Mouse (Mus musculus) liver, adult 2 months (tissue): ENCODE results near the gene Chst15. TPM values are rescaled to one million over a fixed set of nuclear protein-coding genes. Genes with fewer than 3 reads are reported as not detected.

Experiments used
- DNase-seq: peaks from one replicate; pipeline ENCODE4 v3.0.0-alpha.2; 2011; ENCODE audit warnings: low read depth, low spot score; ENCODE audit errors: extremely low read depth
- H3K27ac ChIP-seq: fragments of 200-500 bp; replicated peaks from 2 replicates; pipeline ENCODE4 v1.5.1; 2012; ENCODE audit warnings: low read depth, mild to moderate bottlenecking, control low read depth, inconsistent platforms, low read length; ENCODE audit not compliant: insufficient read depth
- H3K27me3 ChIP-seq: fragments of 200-500 bp; 2 replicates; pipeline ENCODE4 v1.6.1; 2012; ENCODE audit warnings: mild to moderate bottlenecking, moderate library complexity, low read length, inconsistent platforms; ENCODE audit not compliant: control insufficient read depth, insufficient read depth
- H3K36me3 ChIP-seq: fragments of 200-500 bp; 2 replicates; pipeline ENCODE4 v1.6.1; 2012; ENCODE audit warnings: low read length, inconsistent platforms; ENCODE audit not compliant: control insufficient read depth, insufficient read depth
- H3K4me1 ChIP-seq: fragments of 200-500 bp; 2 replicates; pipeline ENCODE4 v1.6.1; 2011; ENCODE audit warnings: low read length; ENCODE audit not compliant: control insufficient read depth, insufficient read depth
- H3K4me3 ChIP-seq: fragments of 200-500 bp; 2 replicates; pipeline ENCODE4 v1.5.1; 2011; ENCODE audit warnings: low read depth, mild to moderate bottlenecking, control low read depth, low read length, moderate library complexity; ENCODE audit not compliant: insufficient read depth
- H3K79me2 ChIP-seq: fragments of 200-500 bp; 2 replicates; pipeline ENCODE4 v1.6.1; 2012; ENCODE audit warnings: inconsistent platforms, mild to moderate bottlenecking, low read length, moderate library complexity; ENCODE audit not compliant: control insufficient read depth, insufficient read depth
- H3K9ac ChIP-seq: fragments of 200-500 bp; 2 replicates; pipeline ENCODE4 v1.6.1; 2012; ENCODE audit warnings: low read depth, mild to moderate bottlenecking, control low read depth, inconsistent platforms, low read length
- CTCF ChIP-seq: fragments of 200-500 bp; IDR thresholded peaks from 2 replicates; pipeline ENCODE4 v1.5.1; 2011; ENCODE audit warnings: low read depth, low read length, control low read depth
- POLR2A ChIP-seq: fragments of 200-500 bp; IDR thresholded peaks from 2 replicates; pipeline ENCODE4 v1.6.1; 2011; ENCODE audit warnings: low read length, control low read depth; ENCODE audit not compliant: insufficient read depth; ENCODE audit errors: extremely low read depth
- WGBS: fragments of 180-500 bp; shearing (Covaris S2); methylation state at CpG from one replicate; pipeline ENCODE4 v1.1.7; 2018; 5-methylcytosine and 5-hydroxymethylcytosine counted together
- polyA plus RNA-seq: library from polyadenylated mRNA; depleted of rRNA; stranded (reverse); fragments of >200 nt; gene quantifications from 2 replicates; pipeline ENCODE4 v1.2.3, GENCODE M21; 2012
- total RNA-seq: library from RNA; depleted of rRNA; stranded (reverse); fragments of >200 nt; gene quantifications from 2 replicates; pipeline ENCODE4 v1.2.3, GENCODE M21; 2014

Gene Chst15
- total and polyA plus RNA-seq, 2 experiments, result 4.3 to 6.5 TPM

GRCm38 (mm10) chr7:132316101-132317035, 660 bp downstream of the Chst15 start:
- 2% methylated on average over 79 of the region's 79 CpGs for WGBS
- Histone ChIP-seq H3K4me1 (no peaks in the 10 kb centered on the region), H3K9ac (peak overlapping the region; percentile 91), H3K27ac (peak overlapping the region; percentile 89), H3K36me3 (no peaks in the 10 kb centered on the region), H3K4me3 (peak overlapping the region; percentile 85), H3K27me3 (0 out of 2 replicates have a peak, but pooled peaks cover 4% of the 10 kb centered on the region), H3K79me2 (no peaks in the 10 kb centered on the region; the same call in 1 of the 2 replicates)
- peak; percentile 14; the same call in 1 of the 2 replicates for TF ChIP-seq CTCF
- TF ChIP-seq POLR2A, result no peak
- no peak for DNase-seq

DNA sequence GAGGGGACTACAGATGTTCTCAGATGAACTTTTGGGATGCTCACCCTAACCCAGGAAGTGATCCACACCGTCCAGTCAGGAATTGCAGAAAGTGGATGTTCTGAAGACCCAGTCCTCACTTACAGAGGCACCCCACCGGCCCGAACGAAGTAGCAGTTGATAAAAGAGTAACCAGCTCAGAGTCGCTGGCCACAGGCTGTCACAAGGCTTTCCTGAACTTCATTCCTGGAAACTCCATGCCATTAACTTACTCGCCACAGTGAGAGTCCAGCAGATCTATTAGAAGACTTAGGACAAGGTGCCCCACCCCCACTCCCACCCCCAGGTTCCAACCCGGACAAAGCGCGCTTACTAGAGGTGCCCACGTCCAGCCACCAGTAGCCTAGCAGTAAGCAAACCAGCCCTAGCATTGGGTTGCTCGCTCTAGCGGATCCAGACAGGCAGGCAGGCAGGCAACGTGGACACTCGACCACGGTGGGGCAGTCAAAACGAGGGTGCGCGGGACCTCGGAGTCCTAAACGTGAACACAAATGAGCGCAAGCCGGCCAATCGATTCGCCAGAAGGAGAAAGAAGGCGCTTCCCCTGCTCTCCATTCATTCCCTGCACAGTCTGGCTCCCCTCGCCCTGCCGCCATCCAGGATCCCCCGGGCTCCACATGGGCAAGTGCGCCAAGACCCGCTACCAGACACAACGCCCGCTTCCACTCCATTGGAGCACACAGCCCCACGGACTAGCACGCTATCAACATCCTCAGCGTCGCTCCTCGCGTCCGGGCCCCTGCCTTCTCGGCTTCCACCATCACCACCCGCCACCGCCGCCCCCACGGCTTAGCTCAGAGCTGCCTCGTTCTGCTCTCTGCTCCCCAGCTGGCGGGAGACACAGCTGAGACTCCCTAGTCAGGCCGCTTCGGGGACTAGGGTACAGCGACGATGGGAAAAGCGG, 1.6 kb downstream of the Chst15 start:
- 0 out of 2 replicates have a peak, but pooled peaks cover 4% of the 10 kb centered on the region for H3K27me3 ChIP-seq
- peak overlapping the region; percentile 85 for H3K4me3 ChIP-seq
- no peaks in the 10 kb centered on the region; the same call in 1 of the 2 replicates for H3K79me2 ChIP-seq
- H3K27ac ChIP-seq, result peak overlapping the region; percentile 89
- no peak for DNase-seq
- H3K36me3 ChIP-seq, result no peaks in the 10 kb centered on the region
- 2% methylated on average over 51 of the region's 51 CpGs for WGBS
- no peaks in the 10 kb centered on the region for H3K4me1 ChIP-seq
- no peak for TF ChIP-seq POLR2A
- peak; percentile 43 for TF ChIP-seq CTCF
- H3K9ac ChIP-seq, result peak overlapping the region; percentile 91

- Histone ChIP-seq H3K36me3 (no peaks in the 10 kb centered on the region), H3K79me2 (no peaks in the 10 kb centered on the region; the same call in 1 of the 2 replicates), H3K27ac (peak overlapping the region; percentile 25; the same call in 1 of the 2 replicates), H3K27me3 (0 out of 2 replicates have a peak, but pooled peaks cover 4% of the 10 kb centered on the region), H3K4me1 (peaks cover 3% of the 10 kb centered on the region; the same call in 1 of the 2 replicates), H3K4me3 (no peak overlapping the region), H3K9ac (peak overlapping the region; percentile 11; the same call in 1 of the 2 replicates)
- TF ChIP-seq POLR2A (no peak), CTCF (no peak)
- 50% methylated on average over 8 of the region's 8 CpGs for WGBS
- DNase-seq, result no peak
Measured at GRCm38 (mm10) chr7:132312396-132312795, 4.6 kb downstream of the Chst15 start.

GRCm38 (mm10) chr7:132308537-132309191, 8.4 kb downstream of the Chst15 start:
- Histone ChIP-seq H3K4me1 (peaks cover 10% of the 10 kb centered on the region; the same call in 1 of the 2 replicates), H3K9ac (no peak overlapping the region), H3K27ac (0 out of 2 replicates have a peak overlapping the region, but pooled peaks have one; percentile 18), H3K36me3 (no peaks in the 10 kb centered on the region), H3K4me3 (no peak overlapping the region), H3K27me3 (no peaks in the 10 kb centered on the region), H3K79me2 (peaks cover 3% of the 10 kb centered on the region; the same call in 1 of the 2 replicates)
- WGBS, result 41% methylated on average over 5 of the region's 5 CpGs
- DNase-seq, result no peak
- TF ChIP-seq POLR2A (no peak), CTCF (no peak)
